Mouse (Mus musculus) limb, embryonic 11.5 days (tissue): ENCODE measurements around the gene Oaz1. TPM values are rescaled to one million over a fixed set of nuclear protein-coding genes. Genes with fewer than 3 reads are reported as not detected.
A peak's percentile ranks its signal among the peaks of the same experiment; 100 is the strongest.

Source experiments
- ATAC-seq: fragments of 200-750 bp; cut with Nextera tagmentation; 2 replicates; pipeline ENCODE4 v1.8.0; 2017; ENCODE audit warnings: low read depth; ENCODE audit not compliant: insufficient number of reproducible peaks, low FRiP score, low TSS enrichment
- DNase-seq: peaks from one replicate; pipeline ENCODE4 v3.0.0-alpha.2; 2015; ENCODE audit warnings: low spot score
- H3K27ac ChIP-seq: fragments of 300-500 bp; sonication (generic); replicated peaks from 2 replicates; pipeline ENCODE4 v1.5.1; 2014; ENCODE audit warnings: low read depth, mild to moderate bottlenecking, low read length
- H3K27me3 ChIP-seq: fragments of 300-500 bp; sonication (generic); 2 replicates; pipeline ENCODE4 v1.6.1; 2014; ENCODE audit warnings: mild to moderate bottlenecking, low read length, mixed read lengths; ENCODE audit not compliant: control insufficient read depth, insufficient read depth
- H3K36me3 ChIP-seq: fragments of 300-500 bp; sonication (generic); 2 replicates; pipeline ENCODE4 v1.6.1; 2014; ENCODE audit warnings: mild to moderate bottlenecking, low read length, moderate library complexity, mixed read lengths; ENCODE audit not compliant: control insufficient read depth, insufficient read depth
- H3K4me1 ChIP-seq: fragments of 300-500 bp; sonication (generic); 2 replicates; pipeline ENCODE4 v1.6.1; 2014; ENCODE audit warnings: low read length, mixed read lengths; ENCODE audit not compliant: control insufficient read depth, insufficient read depth
- H3K4me2 ChIP-seq: fragments of 300-500 bp; sonication (generic); 2 replicates; pipeline ENCODE4 v1.6.1; 2014; ENCODE audit warnings: low read depth, mild to moderate bottlenecking, moderate library complexity; ENCODE audit not compliant: severe bottlenecking
- H3K4me3 ChIP-seq: fragments of 300-500 bp; sonication (generic); 2 replicates; pipeline ENCODE4 v1.5.1; 2014; ENCODE audit warnings: low read depth, low read length
- H3K9ac ChIP-seq: fragments of 300-500 bp; sonication (generic); 2 replicates; pipeline ENCODE4 v1.6.1; 2014; ENCODE audit warnings: mild to moderate bottlenecking, low read length
- H3K9me3 ChIP-seq: fragments of 300-500 bp; sonication (generic); 2 replicates; pipeline ENCODE4 v1.6.1; 2016; ENCODE audit warnings: low read length; ENCODE audit not compliant: control insufficient read depth
- WGBS: fragments of 180-500 bp; shearing (Covaris S2); extraction: QIAGEN DNeasy Blood & Tissue Kit; methylation state at CpG from one replicate; pipeline ENCODE4 v1.1.7; 2014; 5-methylcytosine and 5-hydroxymethylcytosine counted together
- polyA plus RNA-seq: library from polyadenylated mRNA; unstranded; fragments of >200 nt; fragmentation: Nextera tagmentation; extraction: Ambion mirVana; gene quantifications from 2 replicates; pipeline ENCODE4 v1.2.1, GENCODE M21; 2014

The Oaz1 gene
- polyA plus RNA-seq, 1 experiment from 2014 or later, result 2,108 TPM

DNA sequence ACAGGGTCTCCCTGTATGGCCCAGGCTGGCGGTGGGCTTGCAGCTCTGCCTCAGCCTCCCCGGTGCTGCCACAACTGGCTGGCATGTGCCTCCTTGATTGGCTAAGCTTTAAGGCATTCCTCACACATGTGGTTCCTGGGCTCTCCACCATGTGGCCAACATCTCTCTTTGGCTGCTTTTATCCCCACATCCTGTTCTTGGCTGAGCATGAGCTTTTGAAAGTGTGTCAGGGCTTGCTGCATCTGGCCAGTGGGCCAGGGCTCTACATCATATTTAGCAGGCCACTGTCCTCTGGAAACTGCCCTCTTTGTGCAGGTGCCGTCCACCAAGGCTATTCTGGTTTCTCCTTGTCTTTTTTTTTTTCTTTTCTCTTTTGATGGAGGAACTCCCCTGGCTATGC is 29.8 kb downstream of the Oaz1 start:
- H3K27me3 ChIP-seq, result no peaks in the 10 kb centered on the region
- no peaks in the 10 kb centered on the region for H3K9me3 ChIP-seq
- no peak overlapping the region for H3K27ac ChIP-seq
- peaks cover 10% of the 10 kb centered on the region for H3K36me3 ChIP-seq
- no peak overlapping the region for H3K9ac ChIP-seq
- ATAC-seq (no peak), DNase-seq (peak; percentile 36)
- WGBS, result 48% methylated on average over 3 of the region's 3 CpGs
- H3K4me3 ChIP-seq, result peak overlapping the region; percentile 96
- H3K4me2 ChIP-seq, result peak overlapping the region; percentile 99; the same call in 1 of the 2 replicates
- H3K4me1 ChIP-seq, result peaks cover 10% of the 10 kb centered on the region

DNA sequence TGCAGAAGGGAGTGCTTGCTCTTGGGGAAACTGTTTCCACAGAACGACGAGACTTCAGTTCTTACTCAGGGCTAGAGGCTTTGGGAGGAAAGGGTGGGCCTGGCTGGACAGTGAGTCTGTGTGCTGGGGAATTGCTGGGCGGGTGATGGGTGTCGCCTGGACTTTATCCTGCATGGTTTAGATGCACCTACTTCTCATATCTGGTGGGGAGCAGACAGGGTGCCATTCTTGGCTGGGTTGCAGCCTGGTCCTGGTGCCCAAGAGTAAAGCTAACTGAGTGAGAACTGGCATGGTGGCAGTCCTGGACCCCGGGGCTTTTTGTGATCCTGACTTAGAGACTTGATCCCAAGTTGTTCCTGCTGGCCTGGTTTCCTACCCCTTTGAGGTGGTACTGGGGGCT is 30.5 kb downstream of the Oaz1 start:
- Histone ChIP-seq H3K4me2 (peak overlapping the region; percentile 12; the same call in 1 of the 2 replicates), H3K36me3 (peaks cover 11% of the 10 kb centered on the region), H3K9me3 (no peaks in the 10 kb centered on the region), H3K4me1 (peaks cover 10% of the 10 kb centered on the region), H3K9ac (no peak overlapping the region), H3K27me3 (no peaks in the 10 kb centered on the region), H3K27ac (no peak overlapping the region), H3K4me3 (no peak overlapping the region)
- DNase-seq, result no peak
- WGBS, result 88% methylated on average over 5 of the region's 5 CpGs
- ATAC-seq, result no peak

DNA sequence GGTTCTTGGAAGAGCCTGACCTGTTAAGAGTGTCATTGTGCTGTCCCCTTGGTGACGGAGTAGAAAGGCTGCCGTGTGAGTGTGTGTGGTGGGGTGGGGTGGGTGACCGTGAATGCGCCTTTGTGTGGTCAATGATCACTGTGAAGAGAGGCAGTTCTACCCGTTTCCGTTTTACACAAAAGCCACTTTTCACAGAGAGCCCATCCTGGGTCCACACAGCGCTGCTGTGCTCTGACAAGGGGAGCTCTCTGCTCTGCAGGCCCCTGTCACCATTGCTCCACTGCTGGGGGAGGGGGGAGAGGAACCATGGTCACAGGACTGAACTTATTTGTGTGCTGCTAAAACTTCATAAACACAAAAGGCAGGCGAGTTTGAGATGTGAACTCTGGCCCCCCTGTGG is 30.9 kb downstream of the Oaz1 start:
- H3K4me1 ChIP-seq, result peaks cover 10% of the 10 kb centered on the region
- no peak overlapping the region for H3K27ac ChIP-seq
- no peaks in the 10 kb centered on the region for H3K9me3 ChIP-seq
- 78% methylated on average over 8 of the region's 8 CpGs for WGBS
- H3K36me3 ChIP-seq, result peaks cover 13% of the 10 kb centered on the region
- H3K4me3 ChIP-seq, result no peak overlapping the region
- no peak overlapping the region for H3K9ac ChIP-seq
- H3K4me2 ChIP-seq, result no peak overlapping the region
- DNase-seq (no peak), ATAC-seq (no peak)
- H3K27me3 ChIP-seq, result no peaks in the 10 kb centered on the region

DNA sequence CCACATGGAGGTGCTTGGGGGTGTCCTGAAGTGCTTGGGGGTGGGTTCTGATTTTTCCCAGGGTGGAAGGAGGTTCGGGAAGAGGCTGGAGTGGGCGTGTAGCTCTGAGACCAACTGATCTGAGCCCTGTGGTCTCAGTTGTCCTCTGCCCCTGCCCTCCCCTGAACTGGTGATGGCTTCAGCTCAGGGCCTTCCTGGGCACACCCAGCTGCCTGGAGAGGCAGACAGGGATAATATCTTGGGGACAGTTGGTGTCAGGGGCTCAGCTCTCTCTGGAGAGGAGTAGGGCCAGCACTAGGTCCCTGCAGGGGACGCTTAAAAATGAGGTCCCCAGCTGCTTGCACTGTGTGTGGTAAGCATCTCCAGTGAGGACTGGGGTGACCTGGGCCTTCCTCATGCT is 31.4 kb downstream of the Oaz1 start:
- no peak for ATAC-seq
- WGBS, result 80% methylated on average over 3 of the region's 3 CpGs
- Histone ChIP-seq H3K36me3 (peaks cover 14% of the 10 kb centered on the region; the same call in 1 of the 2 replicates), H3K4me2 (no peak overlapping the region), H3K27me3 (no peaks in the 10 kb centered on the region), H3K27ac (no peak overlapping the region), H3K9ac (no peak overlapping the region), H3K9me3 (no peaks in the 10 kb centered on the region), H3K4me3 (no peak overlapping the region), H3K4me1 (peaks cover 10% of the 10 kb centered on the region)
- no peak for DNase-seq

DNA sequence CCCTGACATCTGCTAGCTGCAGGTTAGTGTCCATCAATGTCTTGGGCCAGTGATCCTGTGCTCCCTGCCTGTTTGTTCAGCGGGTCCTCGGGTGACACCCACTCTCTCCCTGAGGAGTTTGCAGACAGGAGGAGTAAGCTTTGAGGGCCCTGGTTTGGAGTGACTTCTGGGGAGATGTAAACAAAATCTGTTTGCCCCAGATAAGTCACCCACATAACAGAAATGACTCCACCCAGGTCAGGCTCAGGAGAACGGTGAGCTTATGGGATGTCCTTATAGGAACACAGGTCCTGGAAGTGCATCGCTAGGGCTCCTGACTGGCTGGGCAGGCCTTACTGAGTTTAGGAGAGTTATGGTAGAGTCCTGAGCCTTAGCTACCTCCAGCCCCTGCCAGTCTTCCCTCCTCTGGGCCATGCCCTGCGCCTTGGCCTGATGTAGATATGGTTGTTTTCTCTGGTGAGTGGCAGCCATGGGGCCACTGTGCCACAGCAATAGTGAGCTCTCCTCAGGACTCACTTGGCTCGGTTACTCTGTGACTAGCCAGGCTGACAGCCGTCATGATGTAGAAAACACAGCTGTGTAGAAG is 32.0 kb downstream of the Oaz1 start:
- Histone ChIP-seq H3K36me3 (peaks cover 9% of the 10 kb centered on the region; the same call in 1 of the 2 replicates), H3K9me3 (no peaks in the 10 kb centered on the region), H3K9ac (0 out of 2 replicates have a peak overlapping the region, but pooled peaks have one; percentile 3), H3K4me2 (no peak overlapping the region), H3K4me3 (no peak overlapping the region), H3K4me1 (peaks cover 10% of the 10 kb centered on the region), H3K27ac (no peak overlapping the region), H3K27me3 (no peaks in the 10 kb centered on the region)
- 87% methylated on average over 7 of the region's 7 CpGs for WGBS
- ATAC-seq (no peak), DNase-seq (no peak)

DNA sequence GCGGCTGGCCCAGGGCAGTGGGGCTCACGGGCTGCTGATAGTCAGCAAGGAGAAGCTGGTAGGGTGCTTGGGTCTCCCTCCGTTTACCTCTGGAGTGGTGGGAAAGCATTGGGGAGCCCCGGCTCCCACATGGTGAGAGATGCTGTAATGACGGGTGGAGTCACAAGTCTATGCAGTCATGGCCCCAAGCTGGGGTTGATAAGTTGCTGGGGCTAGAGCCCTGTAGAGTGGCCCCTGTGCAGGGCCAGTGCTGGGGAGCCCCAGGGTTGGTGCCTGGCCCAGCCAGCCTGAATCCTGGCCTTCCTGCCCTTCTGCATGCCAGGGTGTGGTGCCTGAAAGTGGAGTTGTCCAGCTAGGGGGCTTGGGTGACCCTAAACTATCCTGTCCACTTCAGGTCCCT is 35.8 kb downstream of the Oaz1 start:
- H3K27ac ChIP-seq, result no peak overlapping the region

DNA sequence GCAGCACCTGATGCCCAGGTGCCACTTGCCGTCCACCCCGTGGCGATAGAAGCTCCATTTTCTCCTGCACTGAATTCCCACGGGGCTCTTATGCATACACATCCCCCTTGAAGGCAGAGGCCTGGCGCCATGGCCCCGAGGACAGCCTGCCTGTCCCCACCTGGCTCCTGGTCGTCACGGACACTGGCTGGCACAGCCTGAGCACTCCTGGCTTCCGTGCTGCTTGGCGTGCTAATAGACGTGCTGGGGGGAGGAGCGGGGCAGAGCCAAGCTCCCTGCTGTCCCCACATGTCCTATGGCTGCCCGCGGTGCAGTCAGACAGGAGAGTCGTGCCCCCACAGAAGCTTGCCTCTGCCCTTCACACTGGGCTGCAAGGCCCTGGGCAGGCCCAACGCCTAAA is 38.0 kb downstream of the Oaz1 start:
- Histone ChIP-seq H3K27me3 (no peaks in the 10 kb centered on the region), H3K27ac (no peak overlapping the region), H3K4me1 (no peaks in the 10 kb centered on the region), H3K36me3 (peaks cover 18% of the 10 kb centered on the region), H3K4me2 (no peak overlapping the region), H3K4me3 (no peak overlapping the region), H3K9ac (no peak overlapping the region), H3K9me3 (no peaks in the 10 kb centered on the region)
- DNase-seq, result no peak
- ATAC-seq, result no peak
- WGBS, result 88% methylated on average over 16 of the region's 16 CpGs

More for the DNA sequence above, 35.8 kb downstream of the Oaz1 start:
- H3K27me3 ChIP-seq, result no peaks in the 10 kb centered on the region
- DNase-seq, result no peak
- no peaks in the 10 kb centered on the region for H3K9me3 ChIP-seq
- H3K36me3 ChIP-seq, result peaks cover 18% of the 10 kb centered on the region
- H3K4me2 ChIP-seq, result no peak overlapping the region
- H3K4me3 ChIP-seq, result no peak overlapping the region
- WGBS, result 87% methylated on average over 5 of the region's 5 CpGs
- no peak for ATAC-seq
- H3K9ac ChIP-seq, result no peak overlapping the region
- no peaks in the 10 kb centered on the region for H3K4me1 ChIP-seq

DNA sequence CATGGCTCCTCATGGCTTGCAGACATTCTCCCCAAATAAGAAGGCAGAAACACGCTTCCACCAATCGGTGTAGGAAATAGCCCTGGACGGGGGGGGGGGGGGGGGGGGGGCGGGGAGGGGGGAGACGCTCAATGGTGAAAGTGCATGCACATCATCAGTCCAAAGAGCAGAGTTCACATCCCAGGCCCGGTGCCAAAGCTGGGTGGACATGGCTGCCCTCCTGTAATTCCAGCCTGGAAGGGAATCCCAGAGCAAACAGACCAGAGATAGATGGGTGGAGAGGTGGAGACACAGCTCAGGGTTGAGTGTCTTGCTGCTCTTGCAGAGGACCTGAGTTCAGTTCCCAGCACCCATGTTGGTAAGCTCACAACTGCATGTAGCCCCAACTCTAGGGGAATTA is 44.5 kb downstream of the Oaz1 start:
- Histone ChIP-seq H3K4me2 (no peak overlapping the region), H3K27me3 (no peaks in the 10 kb centered on the region), H3K9me3 (no peaks in the 10 kb centered on the region), H3K27ac (no peak overlapping the region), H3K36me3 (peaks cover 5% of the 10 kb centered on the region), H3K4me3 (no peak overlapping the region), H3K9ac (no peak overlapping the region), H3K4me1 (no peaks in the 10 kb centered on the region)
- 84% methylated on average over 2 of the region's 6 CpGs for WGBS
- DNase-seq (no peak), ATAC-seq (no peak)

DNA sequence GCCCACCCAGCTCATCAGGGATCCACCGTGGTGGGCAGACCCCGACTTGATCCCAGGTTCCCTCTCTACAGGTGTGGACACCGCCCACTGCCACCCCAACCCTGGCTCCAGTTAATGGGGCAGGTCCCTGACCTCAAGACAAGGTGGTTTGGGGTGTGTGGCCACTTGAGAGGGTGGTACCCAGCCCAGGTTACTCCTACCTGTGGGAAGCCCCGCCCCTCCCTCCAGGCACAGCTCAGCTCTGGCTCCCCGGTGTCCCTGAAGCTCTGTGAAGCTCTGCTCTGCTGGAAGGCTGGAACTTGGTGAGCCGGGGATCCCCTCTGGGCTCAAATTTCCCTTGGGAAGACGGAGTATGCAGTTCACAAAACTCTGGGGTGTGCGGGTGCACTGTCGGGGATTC is 45.1 kb downstream of the Oaz1 start, which contains the start of gene Tmprss9:
TSS of gene Tmprss9 (plus strand) at position 268 of the 400 bp plus-strand sequence.
- H3K36me3 ChIP-seq, result peaks cover 2% of the 10 kb centered on the region
- H3K9me3 ChIP-seq, result no peaks in the 10 kb centered on the region
- no peaks in the 10 kb centered on the region for H3K4me1 ChIP-seq
- H3K27me3 ChIP-seq, result no peaks in the 10 kb centered on the region
- WGBS, result 27% methylated on average over 9 of the region's 9 CpGs
- H3K4me3 ChIP-seq, result no peak within 1 kb of the TSS
- H3K4me2 ChIP-seq, result no peak within 1 kb of the TSS
- ATAC-seq (no peak), DNase-seq (no peak)
- no peak within 1 kb of the TSS for H3K27ac ChIP-seq
- H3K9ac ChIP-seq, result no peak within 1 kb of the TSS
